Mouse (Mus musculus) 416B (cell line): ENCODE measurements around the gene Slc35g2.
A peak's percentile ranks its signal among the peaks of the same experiment; 100 is the strongest.

Source experiments
- DNase-seq: peaks from one replicate; pipeline ENCODE4 v3.0.0; 2011; ENCODE audit warnings: low read depth

Slc35g2 gene

DNA sequence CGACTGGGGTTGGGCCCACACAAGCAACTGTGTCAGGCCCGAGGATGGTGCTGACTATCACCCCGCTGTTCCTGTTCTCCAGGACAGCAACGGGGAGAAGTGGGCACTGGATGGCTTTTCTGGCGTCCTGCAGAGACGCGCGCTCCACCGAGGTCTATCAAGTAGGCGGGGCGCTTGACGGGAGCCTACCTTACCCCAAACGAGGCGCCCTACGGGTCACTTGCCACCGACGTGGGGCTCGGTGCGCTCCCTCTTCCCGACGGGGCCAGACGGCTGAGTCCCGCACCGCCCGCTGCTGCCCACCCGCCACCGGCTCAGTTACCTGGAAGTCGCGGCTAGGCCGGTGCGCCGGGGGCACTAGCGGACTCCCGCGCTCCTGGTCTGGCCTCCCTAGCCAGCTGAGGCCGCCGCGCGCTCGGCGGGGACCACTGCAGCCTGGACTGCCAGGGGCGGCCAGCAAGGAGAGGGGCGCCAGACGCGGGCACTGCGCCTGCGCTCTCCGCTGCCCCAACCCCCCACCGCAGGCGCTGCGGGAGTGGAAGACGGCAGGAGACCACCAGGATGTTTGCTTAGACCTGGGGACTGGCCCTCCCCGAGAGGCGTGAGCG lies at the start of gene Slc35g2:
Slc35g2 (minus strand) TSS at position 465 of the 608 bp plus-strand sequence.
- no peak for DNase-seq

DNA sequence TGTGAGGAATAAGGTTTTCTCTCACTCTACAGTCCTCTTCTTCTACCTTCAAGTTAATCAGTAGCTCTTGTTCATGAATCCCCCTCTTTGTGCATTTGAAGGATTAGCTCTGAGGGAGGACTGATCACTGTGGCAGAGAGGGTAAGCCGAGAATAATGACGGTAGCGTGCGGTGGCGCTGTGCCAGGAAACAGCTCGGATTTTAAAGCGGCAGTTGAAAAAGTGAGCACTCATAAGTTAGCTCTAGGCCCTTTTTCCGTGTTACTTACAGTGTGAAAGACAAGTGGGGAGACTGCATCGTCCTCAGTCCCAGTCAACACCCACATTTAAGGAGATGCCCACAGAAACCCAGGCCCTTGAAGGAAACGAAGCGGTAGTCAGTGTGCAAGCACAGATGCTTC lies 46.1 kb upstream of the Slc35g2 start:
- no peak for DNase-seq

DNA sequence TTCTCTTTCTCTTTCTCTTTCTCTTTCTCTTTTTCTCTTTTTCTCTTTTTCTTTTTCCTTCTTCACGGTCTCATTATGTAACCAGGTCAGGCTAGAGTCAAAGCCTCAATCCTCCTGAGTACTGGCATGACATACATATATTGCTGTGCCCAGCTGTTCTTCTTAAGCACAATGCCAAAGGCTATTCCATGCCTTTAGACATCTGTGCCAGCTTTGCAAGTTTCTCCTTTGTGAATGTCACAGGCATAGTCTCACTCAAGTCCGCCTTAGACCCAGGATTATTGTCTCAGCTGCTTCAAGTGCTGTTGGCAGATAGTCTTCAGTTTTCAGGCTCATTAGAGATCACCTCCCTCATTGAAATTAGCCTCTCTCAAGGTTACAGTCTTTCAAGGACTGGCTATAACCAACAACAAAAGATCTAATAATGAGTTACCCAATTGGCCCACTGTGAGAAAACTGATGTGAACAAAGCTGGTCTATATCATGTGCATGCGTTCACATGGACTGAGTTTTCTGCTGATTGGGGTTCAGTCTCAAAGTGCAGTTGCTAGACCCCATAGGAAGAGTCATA lies 42.7 kb upstream of the Slc35g2 start:
- no peak for DNase-seq

DNA sequence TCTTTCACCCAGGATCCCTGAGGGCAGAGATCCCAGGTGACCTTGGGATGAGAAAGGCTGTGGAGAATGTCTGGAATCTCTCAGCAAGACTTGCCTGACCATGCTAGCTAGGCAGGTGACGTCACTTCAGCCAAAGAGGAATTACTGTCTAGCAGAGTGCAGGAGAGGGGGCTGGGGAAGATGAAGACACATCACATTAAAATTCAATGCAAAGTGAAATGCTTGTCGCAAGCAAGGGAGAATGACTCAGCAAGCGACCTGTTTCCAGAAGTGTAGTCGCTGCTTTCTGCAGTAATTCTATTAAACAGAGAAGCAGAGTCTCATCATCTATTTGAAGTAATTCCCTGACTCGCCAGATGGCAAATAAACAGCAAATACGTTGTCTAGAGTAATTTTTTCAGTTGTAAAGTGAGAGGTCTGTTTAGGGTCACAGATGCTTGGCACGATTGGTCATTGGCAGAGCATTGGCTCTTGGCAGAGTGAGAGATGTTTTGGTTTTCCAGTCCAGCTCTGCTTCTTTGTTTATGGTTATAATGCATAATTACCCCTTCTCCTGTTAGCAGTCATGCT lies 35.2 kb upstream of the Slc35g2 start:
- DNase-seq: peak; percentile 36

DNA sequence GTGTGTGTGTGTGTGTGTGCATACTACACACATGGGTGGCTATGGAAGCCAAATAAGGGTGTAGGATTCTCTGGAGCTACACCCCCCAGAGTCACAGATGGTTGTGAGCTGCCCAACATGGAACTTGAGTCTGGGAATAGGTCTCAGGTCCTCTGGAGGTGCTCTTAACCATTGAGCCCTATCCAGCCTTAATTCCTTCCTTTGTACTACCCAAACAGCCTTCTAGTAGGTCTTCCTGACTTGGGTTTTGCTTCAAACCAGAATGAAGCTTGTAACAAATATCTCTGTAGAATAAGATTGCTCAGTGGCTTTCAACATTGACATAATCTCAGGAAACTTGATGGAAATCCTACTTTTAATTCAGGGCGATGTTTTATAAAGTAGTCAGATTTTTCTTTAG lies 34.6 kb upstream of the Slc35g2 start:
- no peak for DNase-seq

DNA sequence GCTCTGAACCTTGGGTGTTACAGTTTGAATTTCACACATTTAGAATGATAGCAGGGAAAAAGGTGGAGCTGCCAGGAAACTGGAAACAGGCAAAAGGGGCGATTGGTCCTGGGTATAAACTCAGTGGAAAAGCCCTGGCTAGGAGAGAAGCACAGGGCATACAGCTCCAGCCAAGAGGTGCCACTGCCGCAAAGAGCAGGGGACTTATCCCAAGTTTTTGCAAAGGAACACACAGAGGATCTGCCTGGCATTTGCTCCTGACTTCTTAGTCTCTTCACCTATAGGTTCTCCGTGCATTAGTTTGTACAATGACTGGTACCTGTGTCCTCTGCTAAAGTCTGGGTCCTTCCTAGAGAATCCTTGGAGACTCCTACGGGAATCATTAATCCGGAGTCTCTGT lies 32.3 kb upstream of the Slc35g2 start:
- DNase-seq: no peak

DNA sequence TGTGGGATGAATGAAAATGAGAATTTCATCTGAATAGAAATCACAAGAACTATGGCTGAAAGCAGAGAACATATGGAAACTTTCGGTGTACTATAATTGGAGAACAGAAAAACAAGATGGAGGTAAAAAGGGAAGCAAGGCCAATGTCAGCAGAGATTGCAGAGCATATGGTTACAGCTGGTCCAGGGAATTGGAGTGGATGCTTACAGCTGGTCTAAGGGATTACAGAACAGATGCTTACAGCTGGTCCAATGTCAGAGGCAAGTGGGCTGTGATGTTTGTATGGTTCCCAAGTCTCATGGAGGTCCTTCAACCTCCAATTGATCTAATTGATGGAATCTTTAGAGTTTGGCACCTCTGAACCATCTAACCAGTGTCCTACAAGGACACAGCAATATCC lies 31.2 kb upstream of the Slc35g2 start:
- DNase-seq: no peak

DNA sequence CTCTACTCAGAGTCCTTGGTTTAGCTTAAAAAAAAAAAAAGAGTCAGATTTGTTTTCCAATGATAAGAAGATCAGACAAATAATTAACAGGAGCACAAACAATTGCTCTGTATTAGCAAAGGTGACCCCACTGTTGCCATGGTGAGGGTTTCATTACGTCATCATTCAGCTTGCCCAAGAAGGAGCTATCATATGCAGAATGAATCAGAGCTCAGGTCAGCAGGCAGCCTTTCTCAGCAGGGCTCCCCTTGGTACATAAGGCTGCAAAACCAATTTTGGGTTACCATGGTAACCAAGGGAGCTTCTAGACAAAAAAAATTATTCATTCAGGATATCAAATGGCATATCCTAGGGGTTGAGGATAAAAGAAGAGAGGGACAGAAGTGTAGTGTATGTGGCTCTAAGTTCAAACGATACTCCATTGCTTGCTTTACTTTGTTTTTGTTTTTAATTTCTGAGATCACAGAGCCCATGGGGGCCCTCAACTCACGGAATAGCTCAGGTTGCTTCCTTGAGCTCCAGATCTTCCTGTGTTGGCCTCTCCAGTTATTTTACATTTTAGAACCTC lies 29.0 kb upstream of the Slc35g2 start:
- peak; percentile 22 for DNase-seq

DNA sequence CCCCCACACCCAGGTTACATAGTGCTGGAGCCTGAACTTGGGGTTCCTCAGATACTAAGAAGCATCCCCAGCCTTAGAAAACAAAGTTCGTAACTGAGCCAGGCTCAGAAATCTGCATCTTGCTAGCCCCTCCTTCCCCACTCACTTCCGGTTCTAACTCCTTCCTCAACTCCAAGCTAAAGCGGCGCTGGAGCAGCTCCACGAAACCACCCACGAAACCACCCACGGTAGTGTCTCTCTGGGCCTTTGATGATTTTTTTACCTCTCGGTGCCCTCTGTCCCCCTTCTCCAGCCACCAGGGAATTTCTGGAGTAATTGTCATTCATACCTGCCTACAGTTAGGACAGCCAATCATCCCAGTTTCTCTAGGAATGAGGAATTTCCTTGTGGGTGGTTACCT lies 26.7 kb upstream of the Slc35g2 start, which contains the start of gene Stag1:
Stag1 (plus strand) TSS at position 253 of the 400 bp plus-strand sequence.
- no peak for DNase-seq

DNA sequence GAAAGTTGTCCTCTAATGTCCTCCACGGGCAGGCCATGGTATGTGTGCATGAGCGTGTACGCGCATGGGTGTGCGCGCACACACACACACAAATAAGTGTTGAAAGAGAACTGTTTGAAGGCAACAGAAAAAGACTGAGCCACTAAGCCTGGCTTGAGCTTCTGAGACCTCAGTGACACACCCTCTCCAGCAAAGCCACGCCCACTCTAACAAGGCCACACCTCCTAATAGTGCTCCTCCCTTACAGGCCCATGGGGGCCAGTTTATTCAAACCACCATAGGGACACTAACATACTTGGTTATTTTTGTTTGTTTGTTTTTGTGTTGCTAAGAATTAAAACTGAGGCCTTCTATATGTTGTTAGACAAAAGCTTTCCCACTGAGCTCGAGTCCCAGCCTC lies 25.4 kb upstream of the Slc35g2 start:
- DNase-seq: no peak

DNA sequence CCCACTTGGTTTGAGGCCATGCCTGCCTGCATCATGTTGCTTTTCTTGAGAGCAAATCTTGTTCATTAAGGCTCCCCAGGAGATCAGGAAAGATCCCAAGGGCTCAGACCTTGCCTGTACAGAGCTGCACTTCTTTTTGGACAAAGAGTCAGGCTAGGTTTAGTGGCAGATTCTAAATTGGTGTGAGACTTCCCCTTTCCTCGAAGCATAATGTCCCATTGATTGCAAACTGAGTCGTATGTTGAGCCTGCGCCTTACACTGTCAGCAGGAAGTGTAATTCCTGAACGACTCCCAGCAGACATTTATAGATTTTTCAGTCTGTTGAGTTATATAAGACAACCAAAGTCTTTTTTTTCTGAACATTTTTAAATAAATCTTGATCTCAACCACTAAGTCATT lies 19.6 kb upstream of the Slc35g2 start:
- DNase-seq: no peak

DNA sequence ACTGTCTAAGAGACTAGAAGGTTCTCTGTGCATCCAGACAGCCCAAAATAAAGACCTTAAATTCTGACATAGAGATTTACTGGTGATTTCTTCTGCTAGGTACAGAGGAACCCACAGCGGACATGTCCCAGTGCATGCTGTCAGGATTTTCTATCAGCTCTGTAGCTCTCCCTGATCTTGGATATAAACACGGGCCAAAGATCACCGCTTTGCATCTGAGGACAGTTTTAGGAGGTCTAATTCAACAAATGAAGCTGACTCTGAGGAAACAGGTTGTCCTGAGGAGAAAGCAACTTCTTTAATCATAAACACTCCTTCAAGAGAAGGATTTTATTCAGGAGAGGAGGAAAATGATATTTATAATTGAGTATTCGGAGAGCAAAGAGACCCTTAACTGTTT lies 13.1 kb upstream of the Slc35g2 start:
- no peak for DNase-seq

DNA sequence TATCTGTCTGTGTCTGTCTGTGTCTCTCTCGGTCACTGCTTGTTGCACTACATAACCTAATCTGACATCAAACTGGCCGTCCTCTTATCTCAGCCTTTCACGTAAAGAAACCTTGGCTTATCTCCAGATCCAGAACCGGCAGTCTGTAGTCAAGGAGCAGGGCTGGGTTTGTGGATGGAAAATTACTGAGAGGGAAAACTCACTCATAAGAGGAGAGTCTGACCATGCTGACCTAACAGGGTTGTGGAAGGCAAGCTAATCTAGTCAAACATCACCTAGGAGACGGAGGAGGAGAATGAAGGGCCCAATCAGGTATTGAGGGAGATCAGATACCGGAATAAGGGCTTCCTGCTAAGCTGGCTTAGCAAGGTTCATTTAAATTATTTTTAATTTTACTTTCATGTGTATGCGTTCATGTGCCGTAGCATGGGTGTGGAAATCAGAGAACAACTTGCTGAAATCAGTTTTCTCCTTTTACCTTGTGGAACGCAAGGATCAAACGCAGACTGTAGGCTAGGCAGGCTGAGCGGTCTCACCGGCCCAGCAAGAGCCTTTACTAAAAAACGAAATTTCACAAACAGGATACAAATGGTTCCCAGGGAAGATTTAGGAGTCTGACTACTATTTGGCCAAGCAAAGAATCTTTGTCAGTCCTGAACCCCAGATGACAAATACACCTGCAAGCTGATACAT lies 12.1 kb upstream of the Slc35g2 start:
- peak; percentile 90 for DNase-seq

DNA sequence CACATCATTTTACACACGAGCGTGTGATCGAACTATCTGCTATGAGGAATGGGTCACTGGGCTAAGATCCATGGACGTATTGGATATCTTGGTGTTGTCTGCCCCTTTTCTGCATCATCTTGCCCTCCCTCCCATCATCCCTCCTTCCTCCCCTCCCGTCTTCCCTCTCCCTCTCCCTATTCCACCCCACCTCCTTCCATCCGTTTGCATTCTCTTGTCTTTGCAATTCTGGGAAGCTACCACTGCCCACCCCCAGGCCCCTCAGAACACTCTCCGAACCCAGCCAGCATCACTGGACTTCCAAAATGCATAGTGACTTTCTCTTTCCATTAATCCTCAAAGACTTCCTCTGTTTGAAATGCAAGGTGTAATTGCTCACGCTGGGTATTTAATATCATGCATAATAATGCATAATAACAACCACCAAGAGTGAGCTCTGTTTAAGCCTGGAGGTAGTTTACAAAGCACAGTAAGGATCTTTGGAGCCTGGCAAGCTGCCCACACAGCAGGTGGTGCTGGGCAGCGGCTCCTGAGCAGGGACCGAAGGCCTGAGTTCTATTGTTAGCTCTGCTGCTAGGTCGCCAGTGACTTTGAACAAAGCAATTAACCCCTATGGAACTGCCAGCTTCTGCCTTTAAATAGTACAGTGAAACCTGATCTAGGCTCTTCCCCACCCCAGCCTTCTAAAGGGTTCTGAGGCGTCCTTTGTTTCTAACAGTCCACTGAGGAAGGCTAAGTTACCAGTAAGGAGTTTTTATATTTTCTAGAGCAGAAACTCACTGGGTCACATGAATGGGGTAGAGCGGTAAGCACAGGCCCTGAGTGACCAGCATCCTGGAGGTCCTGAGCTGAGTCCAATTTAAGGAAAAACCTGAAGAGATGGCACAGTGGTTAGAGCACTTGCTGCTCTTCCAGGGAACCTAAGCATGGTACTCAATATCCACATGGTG lies 10.9 kb upstream of the Slc35g2 start:
- DNase-seq: peak; percentile 16

DNA sequence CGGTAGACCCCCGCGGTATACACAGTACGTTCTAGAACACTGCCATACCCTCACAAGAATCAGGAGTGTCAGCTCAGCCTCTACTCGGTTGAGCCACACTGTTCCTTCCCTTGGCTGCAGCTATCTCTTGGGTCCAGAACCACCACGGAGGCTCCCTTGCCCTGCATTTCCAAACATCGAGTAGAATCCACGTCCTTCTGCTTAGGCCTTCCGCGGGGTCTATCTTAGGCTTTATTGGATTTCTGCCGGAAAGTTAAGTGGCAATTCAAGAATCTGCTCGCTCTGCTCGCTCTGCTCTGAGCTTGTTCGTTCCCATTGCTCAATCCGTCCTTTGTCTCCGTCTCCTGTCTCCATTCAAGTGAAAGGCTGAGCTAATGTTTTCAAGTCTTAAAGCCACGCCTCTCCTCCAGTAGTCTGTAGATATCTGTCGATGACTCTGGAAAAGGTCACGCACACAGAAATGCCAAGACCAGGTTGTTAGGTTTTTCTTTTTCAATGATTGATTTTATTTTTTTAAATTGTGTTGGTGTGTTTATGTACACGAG lies 9.4 kb upstream of the Slc35g2 start:
- DNase-seq: no peak

DNA sequence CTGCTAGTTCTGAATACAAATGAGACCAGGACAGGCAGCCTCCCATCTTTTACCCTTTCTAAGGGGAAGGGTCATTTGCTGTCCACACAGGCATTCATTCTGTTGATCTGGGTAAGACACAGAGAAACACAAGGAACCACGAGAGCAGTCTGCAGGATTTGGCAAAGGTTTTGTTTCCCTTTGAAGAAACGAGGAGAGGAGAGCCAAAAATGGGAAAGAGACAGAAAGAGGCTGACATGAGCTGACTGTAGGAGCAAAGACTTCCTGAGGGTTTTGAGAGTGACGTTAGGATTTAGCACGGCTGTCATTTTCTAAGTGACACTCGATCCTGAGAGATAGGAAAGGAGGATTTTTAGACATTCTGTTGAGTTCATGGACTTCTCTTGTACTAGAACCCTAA lies 3.1 kb upstream of the Slc35g2 start:
- no peak for DNase-seq

DNA sequence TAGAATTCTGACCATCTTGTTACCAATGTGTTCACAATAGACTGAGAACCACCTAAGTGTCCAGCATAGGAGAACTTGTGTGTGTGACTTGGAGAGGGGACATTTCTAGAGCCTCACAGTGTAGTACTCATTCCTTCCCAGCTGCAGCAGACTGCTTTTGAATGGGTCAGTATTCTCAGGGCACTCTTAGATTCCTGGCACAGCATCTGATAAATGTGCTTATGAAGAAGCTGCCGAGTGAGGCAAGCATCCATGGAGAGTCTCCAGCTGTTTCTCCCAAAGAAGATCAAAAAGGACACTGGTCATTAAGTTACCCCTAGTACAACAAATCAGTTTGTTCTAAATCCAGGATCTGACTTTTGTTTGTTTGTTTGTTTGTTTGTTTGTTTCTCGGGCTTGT lies 2.4 kb upstream of the Slc35g2 start:
- DNase-seq: no peak

DNA sequence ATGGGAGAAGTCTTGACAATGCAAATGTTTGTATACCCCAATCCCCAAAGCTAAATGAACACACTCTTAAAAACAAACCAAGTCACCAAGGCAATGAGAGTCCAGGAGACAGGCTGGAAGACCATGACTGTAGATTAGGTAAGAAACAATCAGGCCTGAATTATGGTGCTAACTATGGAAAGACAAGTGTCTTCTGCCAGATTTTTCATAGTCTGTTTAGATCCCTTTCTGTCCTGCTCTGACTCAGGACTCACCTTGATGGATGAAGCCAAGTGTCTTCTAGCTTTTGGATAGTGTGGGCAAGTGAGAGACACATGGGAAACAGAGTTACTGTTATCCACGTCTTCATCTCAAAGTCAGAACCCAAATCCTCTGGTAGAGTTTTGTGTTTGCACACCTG lies 621 bp upstream of the Slc35g2 start:
- no peak for DNase-seq

DNA sequence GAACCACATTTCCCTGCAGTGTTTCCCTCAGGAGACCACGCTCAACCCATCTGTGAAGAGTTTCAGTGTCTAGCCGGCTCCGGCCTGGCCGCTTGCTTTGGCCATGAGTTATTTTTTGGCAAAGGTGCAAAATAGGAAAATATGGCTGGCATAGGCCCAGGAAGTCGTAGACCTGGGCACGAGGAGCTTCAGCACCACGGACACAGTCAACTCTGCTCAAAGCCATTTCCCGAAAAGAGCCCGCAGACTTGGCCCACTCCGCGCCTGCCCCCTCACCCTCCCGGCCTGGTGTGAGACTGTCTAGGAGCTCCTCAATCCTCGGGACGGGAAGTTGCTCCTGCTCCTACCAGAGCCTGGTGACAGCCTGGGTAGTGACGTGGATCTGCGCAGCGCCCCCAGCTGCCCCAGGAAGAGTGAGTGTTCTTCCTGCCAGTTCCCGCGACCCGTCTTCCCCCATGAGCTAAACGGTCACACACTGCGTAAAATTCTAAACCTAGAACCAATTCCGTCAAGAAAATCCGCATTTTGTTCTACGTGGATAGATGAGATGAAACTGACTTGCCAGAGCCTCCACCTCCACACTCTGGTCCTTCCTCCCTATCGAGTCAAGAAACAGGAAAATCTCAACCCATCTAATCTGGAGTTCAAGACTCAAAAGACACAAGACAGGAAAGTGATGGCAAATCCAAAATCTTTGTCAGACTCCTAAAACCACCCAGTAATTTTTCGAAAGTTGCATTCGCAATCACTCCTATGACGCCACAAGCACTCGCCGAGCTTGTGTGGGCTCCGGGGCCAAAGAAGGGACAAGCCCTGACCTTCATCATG lies 878 bp downstream of the Slc35g2 start:
- no peak for DNase-seq

DNA sequence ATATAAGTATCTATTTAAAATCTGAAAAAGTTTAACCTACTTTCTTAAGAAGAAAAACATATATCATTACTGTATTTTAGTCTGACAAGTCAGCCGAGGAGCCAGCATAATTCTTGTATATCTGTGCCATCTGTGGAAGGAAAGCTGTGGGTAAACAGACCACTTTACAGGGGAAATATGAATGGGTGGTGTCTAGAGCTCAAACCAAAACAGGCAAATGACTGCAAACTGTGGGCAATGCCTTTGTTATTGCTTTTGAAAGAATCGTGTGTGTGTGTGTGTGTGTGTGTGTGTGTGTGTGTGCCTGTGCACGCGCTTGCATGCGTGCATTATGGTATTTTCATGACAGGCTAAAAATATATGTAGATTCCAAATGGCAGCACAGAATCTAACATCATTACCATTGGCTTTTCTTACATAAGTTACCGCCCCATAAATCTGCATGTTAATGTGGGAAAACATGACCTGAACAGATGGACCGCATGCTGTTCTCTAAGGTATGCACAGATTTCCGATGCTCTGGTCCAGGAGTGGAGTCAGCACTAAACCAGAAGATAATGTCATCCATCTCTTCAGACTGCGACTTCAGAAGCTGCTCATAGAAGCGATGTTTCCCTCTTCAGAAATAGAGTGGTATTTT lies 10.5 kb downstream of the Slc35g2 start:
- peak; percentile 21 for DNase-seq
